Mouse (Mus musculus) mouse embryonic stem cell (cell line): ENCODE measurements at regions not wholly inside any gene's neighbourhood (a gene's known extent, or its start where the extent isn't known, plus 50 kb on each side); places are given as distances from the start of the nearest gene placed in this dataset.
"Not testable (repeated sequence)": the region's sequence is repeated elsewhere in the genome, so short reads cannot be mapped to it uniquely, and the experiment has no call there.

Source experiments
- in situ Hi-C, 2 experiments: fragments of 300-500 bp; cut with MboI; formaldehyde crosslinking; loops; 1 replicate in 1 of 2; 3 replicates in 1 of 2; pipeline ENCODE4 v1.14.3; 2019 to 2020; ENCODE audit warnings: low sequenced_read_pairs in 2 of 2, low pct_unique_long_range_greater_than_20kb in 1 of 2, mixed read lengths in 1 of 2; ENCODE audit not compliant: unreplicated experiment in 1 of 2

- in situ Hi-C loops = no loop called here
Observed at GRCm38 (mm10) chr19:54099292-54099691, 55.3 kb downstream of the Adra2a start.

DNA sequence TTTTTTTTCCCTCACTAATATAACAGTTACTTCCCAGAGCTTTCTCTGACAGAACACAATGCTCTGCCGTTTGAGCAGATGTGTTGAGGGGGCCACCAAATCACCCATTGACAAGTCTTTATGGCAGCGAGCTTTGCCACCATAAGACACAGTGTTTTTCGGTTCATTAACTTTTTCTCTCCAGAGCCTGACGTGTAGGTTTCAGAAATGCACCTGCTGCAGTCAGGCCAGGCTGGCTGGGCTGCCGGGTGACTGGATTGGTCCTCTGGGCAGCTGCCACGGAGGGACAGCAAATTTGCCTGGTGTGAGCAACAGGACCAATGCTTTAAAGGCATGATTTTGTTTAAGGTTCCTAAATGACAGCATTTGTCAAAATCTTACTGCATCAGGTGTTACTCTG, 55.8 kb downstream of the Adra2a start:
- in situ Hi-C loops = no loop called here

DNA sequence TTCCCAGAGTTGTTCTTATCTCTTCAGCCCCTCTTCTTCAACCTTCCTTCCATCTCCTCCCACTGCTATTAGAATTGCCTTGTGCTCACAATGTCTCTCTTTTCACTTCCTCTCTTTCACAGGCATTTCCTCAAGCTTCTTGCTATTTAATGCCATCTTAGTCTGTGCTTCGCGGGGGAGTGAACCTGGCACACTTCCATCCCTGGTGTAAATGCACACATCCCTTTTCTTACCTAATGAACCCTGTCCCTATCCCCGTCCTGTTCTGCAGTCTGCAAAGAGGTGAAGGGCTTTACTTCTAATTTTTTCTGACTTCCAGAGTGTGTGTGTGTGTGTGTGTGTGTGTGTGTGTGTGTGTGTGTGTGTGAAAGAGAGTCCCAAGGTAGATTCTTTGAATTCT, 62.6 kb downstream of the Adra2a start:
- in situ Hi-C loops = no loop called here

GRCm38 (mm10) chr19:54107103-54107821, 63.3 kb downstream of the Adra2a start:
- in situ Hi-C loops = no loop called here

- in situ Hi-C loops = no loop called here
Observed at GRCm38 (mm10) chr19:54110080-54110479, 66.1 kb downstream of the Adra2a start.

- in situ Hi-C loops = no loop called here
Observed at GRCm38 (mm10) chr19:54112691-54113090, 68.7 kb downstream of the Adra2a start.

- in situ Hi-C loops = no loop called here
Observed at GRCm38 (mm10) chr19:54113421-54113820, 69.5 kb downstream of the Adra2a start.

DNA sequence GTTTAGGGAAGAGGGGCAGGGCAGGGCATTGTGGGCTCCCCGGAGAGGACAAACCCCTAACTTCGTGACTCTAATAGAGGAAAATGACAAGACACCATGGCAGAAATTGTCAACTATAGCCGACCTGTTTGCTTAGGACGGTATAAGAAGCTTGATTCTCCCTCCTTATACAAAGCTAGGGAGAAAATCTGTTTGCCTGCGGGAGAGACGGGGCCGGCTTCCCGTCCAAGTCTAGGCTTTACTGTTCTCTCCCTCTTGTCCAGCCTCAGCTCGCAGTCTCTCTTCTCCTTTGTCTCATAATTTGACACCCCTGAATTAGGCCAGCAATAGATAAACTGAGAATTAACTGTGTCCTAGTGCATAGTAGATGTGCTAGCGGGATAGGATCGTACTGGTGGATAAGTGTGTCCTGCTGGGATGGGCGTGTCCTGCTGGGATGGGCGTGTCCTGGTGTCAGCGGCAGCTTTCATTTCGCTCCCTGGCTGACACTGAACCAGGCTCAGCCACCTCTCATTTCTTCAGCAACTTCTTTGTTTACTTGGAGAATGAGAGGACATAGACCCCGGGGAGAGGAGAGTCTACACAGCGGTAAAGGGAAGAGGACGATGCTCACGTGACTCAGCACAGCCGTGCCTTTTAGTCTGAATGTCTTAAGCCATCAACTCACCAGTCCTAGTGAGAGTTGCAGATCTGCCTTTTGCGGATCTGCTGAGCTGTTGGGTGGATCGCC, 70.8 kb downstream of the Adra2a start:
- in situ Hi-C loops = no loop called here

DNA sequence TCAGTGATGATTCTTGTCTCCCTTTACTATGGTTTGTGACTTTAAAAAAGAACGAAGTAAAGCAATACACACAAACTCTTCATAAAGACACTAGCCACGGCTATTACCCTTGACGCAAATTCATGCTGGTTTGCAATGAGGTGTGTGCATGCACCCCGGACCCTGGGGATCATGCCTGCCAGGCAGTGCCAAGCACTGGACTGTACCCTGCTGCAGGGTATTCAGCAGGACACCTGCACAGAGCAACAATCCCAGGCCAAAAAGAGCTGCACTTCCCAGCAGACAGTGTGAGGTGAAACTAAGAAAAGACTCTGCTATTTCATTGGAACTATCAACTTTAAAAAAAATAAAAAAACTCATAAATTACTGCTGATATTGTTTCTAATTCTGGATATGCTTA, 71.4 kb downstream of the Adra2a start:
- in situ Hi-C loops = no loop called here

DNA sequence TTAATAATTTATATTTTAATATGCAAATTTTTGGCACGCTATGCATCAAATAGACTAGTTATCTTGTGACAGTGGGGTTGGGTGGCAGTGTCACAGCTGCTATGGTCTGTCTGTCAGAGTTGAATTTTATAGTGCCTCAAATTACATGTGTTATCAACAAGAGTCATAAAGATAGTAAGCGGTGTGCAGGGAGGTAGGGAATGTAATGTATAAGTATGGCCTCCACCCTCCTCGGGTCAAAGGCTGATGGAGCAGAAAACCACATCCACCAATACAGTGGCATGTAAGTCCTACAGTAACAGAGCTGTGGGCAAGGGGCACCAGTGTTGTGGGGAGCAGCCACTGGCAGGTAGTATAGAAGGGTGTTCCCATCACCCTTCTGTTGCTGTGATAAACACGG, 72.9 kb downstream of the Adra2a start:
- in situ Hi-C loops = no loop called here

DNA sequence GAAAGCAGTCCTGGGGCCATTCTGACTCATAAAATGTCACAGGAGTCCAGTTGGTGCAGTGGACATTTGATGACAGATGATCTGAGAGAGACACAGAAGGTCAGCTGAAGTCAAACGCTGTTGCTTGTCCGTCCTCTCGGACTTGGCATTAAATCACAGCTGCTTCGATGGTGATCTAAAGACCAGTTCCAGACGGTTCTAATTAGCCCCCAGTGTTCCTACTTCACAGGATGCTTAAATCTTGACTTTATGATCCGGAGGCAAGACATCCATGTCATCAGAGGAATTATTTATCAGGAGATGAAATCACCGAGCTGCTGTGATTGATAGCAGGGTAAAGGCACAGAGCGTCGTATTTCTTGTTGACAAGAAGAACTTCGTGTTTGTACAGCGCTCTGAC, 73.7 kb downstream of the Adra2a start:
- in situ Hi-C loops = no loop called here

DNA sequence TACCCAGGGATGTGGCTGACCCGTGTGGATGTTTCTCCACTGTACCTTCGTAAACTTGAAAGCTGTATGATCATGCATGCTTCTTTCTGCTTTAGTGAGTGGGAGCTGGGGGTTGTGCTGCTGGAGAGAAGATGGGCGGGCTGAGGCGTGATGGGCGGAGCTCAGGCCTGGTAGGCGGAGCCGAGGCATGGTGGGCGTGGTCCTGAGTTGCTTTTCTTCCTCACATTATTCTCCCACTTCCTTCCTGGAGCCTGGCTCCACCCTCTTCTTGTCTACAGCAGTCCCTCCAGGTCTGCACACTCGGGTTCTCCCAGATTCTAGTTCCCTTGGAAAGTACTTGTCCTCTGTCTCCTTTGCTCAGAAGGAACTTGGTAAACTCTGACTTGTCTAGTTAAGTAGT, 79.6 kb downstream of the Adra2a start:
- in situ Hi-C loops = no loop called here

GRCm38 (mm10) chr19:54151766-54152165, 107.8 kb downstream of the Adra2a start:
- in situ Hi-C loops = not testable (repeated sequence)

DNA sequence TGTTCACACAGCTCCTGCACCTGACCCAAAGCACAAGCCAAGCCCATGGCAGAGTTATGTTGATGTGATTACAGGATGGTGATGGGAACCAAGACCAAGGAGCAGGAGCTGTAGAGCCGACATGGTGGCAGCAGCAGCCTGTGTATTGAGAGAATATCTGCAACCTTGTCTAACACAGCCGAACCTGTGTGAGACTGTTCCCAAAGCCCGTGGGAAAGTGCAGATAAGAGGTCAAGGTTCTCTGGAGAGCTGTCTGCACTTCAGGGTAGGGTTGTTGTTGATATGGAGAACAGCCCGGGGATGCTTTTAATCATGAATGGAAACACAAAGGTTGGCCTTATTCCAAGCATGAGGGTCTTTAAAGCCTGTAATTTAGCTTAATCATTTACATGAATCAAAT, 110.4 kb downstream of the Adra2a start:
- in situ Hi-C loops = no loop called here

DNA sequence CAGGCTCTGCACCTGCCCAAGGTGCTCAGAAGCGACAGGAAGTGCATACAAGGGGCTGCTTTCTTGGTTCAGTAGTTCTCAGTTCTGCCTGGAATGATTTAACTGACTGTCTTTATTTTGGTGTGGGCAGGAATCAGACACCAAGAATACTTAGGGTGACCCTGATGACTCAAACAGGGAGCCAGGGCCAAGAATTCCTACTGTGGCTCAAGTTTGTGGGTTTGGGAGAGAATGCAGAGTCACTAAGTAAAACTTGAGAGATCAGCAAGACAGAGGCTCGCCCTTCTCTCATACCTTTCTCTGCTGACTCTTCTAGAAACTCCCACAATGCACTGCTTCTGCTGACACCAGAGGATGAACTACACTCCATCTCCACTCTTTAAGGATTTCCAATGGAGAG, 126.4 kb downstream of the Adra2a start:
- in situ Hi-C loops = no loop called here

- in situ Hi-C loops = no loop called here
Observed at GRCm38 (mm10) chr19:54174090-54175055, 130.4 kb downstream of the Adra2a start.

GRCm38 (mm10) chr19:54175766-54176165, 131.8 kb downstream of the Adra2a start:
- in situ Hi-C loops = no loop called here

DNA sequence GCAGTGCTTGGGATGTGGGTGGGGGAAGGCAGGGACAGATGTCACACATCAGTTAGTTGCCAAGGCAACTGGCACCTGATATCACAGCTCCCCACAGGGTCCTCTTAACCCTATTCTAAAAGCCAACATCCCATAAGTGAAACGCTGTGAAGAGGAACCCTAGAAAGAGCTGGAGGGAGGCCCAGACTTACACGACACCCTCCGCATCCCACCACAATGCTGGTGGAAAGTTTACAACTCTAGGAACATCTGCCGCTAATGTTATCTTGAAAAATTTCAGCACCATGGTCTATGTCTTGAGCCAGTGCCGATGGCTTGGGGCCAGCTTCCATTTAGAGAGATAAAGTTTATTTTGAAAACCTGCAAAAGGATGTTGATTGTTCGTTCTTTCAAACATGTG, 133.5 kb downstream of the Adra2a start:
- in situ Hi-C loops = no loop called here

- in situ Hi-C loops = no loop called here
Observed at GRCm38 (mm10) chr19:54200407-54200806, 156.5 kb downstream of the Adra2a start.
